Mouse (Mus musculus) frontal cortex, postnatal 25 days (tissue): ENCODE results near the gene Olfr495.

Source experiments
- DNase-seq, 2 experiments: peaks; one replicate each; pipeline ENCODE4 v3.0.0; 2022; ENCODE audit warnings: low spot score in 2 of 2

Olfr495 gene

DNA sequence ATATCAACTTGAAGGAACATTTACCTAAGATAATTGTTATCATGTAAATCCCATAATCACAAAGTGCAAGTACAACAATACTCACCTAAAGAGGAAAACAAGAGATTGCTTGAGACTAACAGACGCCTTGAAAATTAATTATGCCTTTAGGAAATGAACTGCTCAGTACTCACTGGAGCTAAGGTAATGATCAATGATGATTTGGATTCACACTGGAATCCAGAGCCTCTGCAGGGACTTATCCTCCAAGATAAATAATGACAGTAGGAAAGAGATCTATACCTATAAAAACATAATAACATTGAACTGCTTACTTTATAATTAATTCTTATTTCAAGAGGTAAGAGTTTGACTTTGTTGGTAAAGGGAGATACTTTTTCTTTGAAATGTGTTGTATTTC is at the start of gene Olfr495:
TSS of gene Olfr495 (plus strand) at position 301 of the 400 bp plus-strand sequence.
- no peak for DNase-seq

DNA sequence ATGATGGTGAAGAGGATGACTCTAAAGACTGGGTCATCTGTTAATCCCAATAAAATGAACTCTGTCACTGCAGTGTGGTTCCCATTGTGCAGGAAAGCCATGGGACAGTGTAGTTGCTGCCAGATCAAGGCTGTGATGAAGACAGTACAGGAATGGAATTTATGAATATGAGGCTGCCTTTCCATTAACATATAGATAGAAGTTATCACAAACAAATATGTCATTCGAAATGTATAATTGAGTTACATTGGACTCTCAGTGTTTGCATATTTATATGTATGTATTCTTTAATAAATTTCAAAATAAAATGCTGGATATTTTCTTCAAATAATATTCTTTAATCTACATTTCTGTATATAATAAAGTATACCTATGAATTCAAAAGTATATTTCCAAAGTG is 46.1 kb upstream of the Olfr495 start, which contains the start of gene Olfr493:
TSS of gene Olfr493 (minus strand) at position 101 of the 400 bp plus-strand sequence.
- DNase-seq, result no peak

DNA sequence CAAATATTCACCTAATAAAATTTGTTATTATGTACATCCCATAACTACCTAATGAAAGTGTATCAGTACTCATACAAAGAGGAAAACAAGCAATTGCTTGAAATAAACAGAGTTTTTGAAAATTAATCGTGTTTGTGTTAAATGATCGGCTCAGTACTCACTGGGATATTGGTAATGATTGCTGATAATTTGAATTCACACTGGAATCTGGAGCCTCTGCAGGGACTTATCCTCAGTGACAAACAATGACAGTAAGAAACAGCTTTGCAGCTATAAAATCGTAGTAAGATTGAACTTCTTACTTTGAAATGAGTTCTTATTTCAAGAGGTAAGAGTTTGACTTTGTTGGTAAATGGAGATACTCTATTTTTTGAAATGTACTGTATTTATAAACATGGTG is 27.9 kb upstream of the Olfr495 start, which contains the start of gene Olfr494:
TSS of gene Olfr494 (plus strand) at position 301 of the 400 bp plus-strand sequence.
- DNase-seq, result no peak

GRCm38 (mm10) chr7:108420121-108420520 is 27.2 kb downstream of the Olfr495 start, which contains the start of gene Olfr497:
Gene Olfr497 (plus strand): TSS chr7:108420421.
- DNase-seq, result no peak
